Mouse (Mus musculus): Measurements from ENCODE around the gene Kcnq5. TPM values are rescaled to one million over a fixed set of nuclear protein-coding genes. Genes with fewer than 3 reads are reported as not detected.
A peak's percentile ranks its signal among the peaks of the same experiment; 100 is the strongest.

The Kcnq5 gene
- total and polyA plus RNA-seq, 3 experiments = 6.5 to 8.7 (median 8.2) TPM

GRCm38 (mm10) chr1:21805064-21805463 lies 156.7 kb downstream of the Kcnq5 start:
- Histone ChIP-seq H3K27me3 (replicated peaks) (no peaks in the 10 kb centered on the region), H3K27ac (ENCODE audit: insufficient read depth, low read depth) (peak overlapping the region; percentile 55), H3K9ac (ENCODE audit: insufficient read depth, low read depth) (no peak overlapping the region; the same call in 1 of the 2 replicates), H3K4me3 (replicated peaks in 1 of 3; ENCODE audit: low read depth in 2 of 3, low read length in 2 of 3, poor library complexity in 1 of 3) (no peak overlapping the region), H3K4me1 (ENCODE audit: control insufficient read depth in 1 of 2, insufficient read depth in 2 of 2) (peaks cover 3 to 12% of the 10 kb centered on the region in 2 experiments; a peak in 2 of 4 replicates), H3K79me2 (replicated peaks; ENCODE audit: control insufficient read depth, extremely low read depth, insufficient read depth, poor library complexity, severe bottlenecking) (0 out of 2 replicates have a peak, but pooled peaks cover 2% of the 10 kb centered on the region), H3K9me3 (replicated peaks; ENCODE audit: low read length) (no peaks in the 10 kb centered on the region), H3K36me3 (replicated peaks in 1 of 2; ENCODE audit: control insufficient read depth in 1 of 2, insufficient read depth in 1 of 2, low read length in 1 of 2) (no peaks in the 10 kb centered on the region), H3K4me2 (ENCODE audit: insufficient read depth, low read depth, poor library complexity, severe bottlenecking) (peak overlapping the region; percentile 44)
- peak; percentile 49 for DNase-seq (ENCODE audit: extremely low read depth)
- in situ Hi-C loops (cut with MboI; ENCODE audit: low pct_ligation_motif_present, low pct_unique_long_range_greater_than_20kb, low sequenced_read_pairs) (no loop called here), dilution Hi-C loops (cut with MboI; ENCODE audit: extremely low pct_ligation_motif_present, extremely low pct_unique_long_range_greater_than_20kb, low sequenced_read_pairs) (no loop called here)
- TF ChIP-seq RCOR1 (conservative IDR thresholded peaks at IDR 0.05; ENCODE audit: low read depth, low read length) (no peak), TCF12 (IDR thresholded peaks at IDR 0.05; ENCODE audit: low read depth, low read length) (peak; percentile 48), ZC3H11A (IDR thresholded peaks at IDR 0.05; ENCODE audit: low read depth, low read length) (no peak), MYC (IDR thresholded peaks at IDR 0.05; ENCODE audit: low read depth, low read length) (no peak), ZNF384 (IDR thresholded peaks at IDR 0.05; ENCODE audit: low read depth, low read length) (no peak; the same call in 1 of the 2 replicates), JUND (conservative IDR thresholded peaks at IDR 0.05; ENCODE audit: low read depth, low read length) (peak; percentile 44; the same call in 1 of the 2 replicates), CTCF (conservative IDR thresholded peaks at IDR 0.05 in 1 of 2, IDR thresholded peaks at IDR 0.05 in 1 of 2; ENCODE audit: low read depth in 2 of 2, low read length in 2 of 2) (no peak), TBP (conservative IDR thresholded peaks at IDR 0.05; ENCODE audit: low read depth, low read length) (0 out of 2 replicates have a peak, but pooled peaks have one; percentile 11), JUN (IDR thresholded peaks at IDR 0.05; ENCODE audit: insufficient read depth, low read depth, low read length) (peak; percentile 52), MAX (IDR thresholded peaks at IDR 0.05; ENCODE audit: low read length) (no peak), SMC3 (IDR thresholded peaks at IDR 0.05; ENCODE audit: low read depth, low read length) (peak; percentile 11; the same call in 1 of the 2 replicates), ETS1 (conservative IDR thresholded peaks at IDR 0.05; ENCODE audit: low read depth, low read length) (peak; percentile 57; the same call in 1 of the 2 replicates), EP300 (IDR thresholded peaks at IDR 0.05; ENCODE audit: low read length) (peak; percentile 63; the same call in 1 of the 2 replicates), MEF2A (IDR thresholded peaks at IDR 0.05; ENCODE audit: borderline replicate concordance, low read depth, low read length) (peak; percentile 46; the same call in 1 of the 2 replicates), MAFK (IDR thresholded peaks at IDR 0.05; ENCODE audit: insufficient replicate concordance, low read length) (no peak), IRF4 (IDR thresholded peaks at IDR 0.05; ENCODE audit: low read depth, low read length) (peak; percentile 89), BHLHE40 (IDR thresholded peaks at IDR 0.05; ENCODE audit: low read depth, low read length) (peak; percentile 38; the same call in 1 of the 2 replicates)

- dilution Hi-C loops (cut with MboI; ENCODE audit: extremely low pct_ligation_motif_present, extremely low pct_unique_long_range_greater_than_20kb, low sequenced_read_pairs) (no loop called here), in situ Hi-C loops (cut with MboI; ENCODE audit: low pct_ligation_motif_present, low pct_unique_long_range_greater_than_20kb, low sequenced_read_pairs) (no loop called here)
- 0 out of 2 replicates have a peak, but pooled peaks cover 2% of the 10 kb centered on the region for H3K79me2 ChIP-seq (replicated peaks; ENCODE audit: control insufficient read depth, extremely low read depth, insufficient read depth, poor library complexity, severe bottlenecking)
- TF ChIP-seq MEF2A (IDR thresholded peaks at IDR 0.05; ENCODE audit: borderline replicate concordance, low read depth, low read length) = no peak
- TF ChIP-seq JUN (IDR thresholded peaks at IDR 0.05; ENCODE audit: insufficient read depth, low read depth, low read length) = no peak
- no peak for TF ChIP-seq TCF12 (IDR thresholded peaks at IDR 0.05; ENCODE audit: low read depth, low read length)
- no peak for TF ChIP-seq MAFK (IDR thresholded peaks at IDR 0.05; ENCODE audit: insufficient replicate concordance, low read length)
- TF ChIP-seq MYC (IDR thresholded peaks at IDR 0.05; ENCODE audit: low read depth, low read length) = no peak
- TF ChIP-seq ELF1 (IDR thresholded peaks at IDR 0.05; ENCODE audit: low read depth, low read length) = no peak
- TF ChIP-seq CTCF (conservative IDR thresholded peaks at IDR 0.05 in 1 of 2, IDR thresholded peaks at IDR 0.05 in 1 of 2; ENCODE audit: low read depth in 2 of 2, low read length in 2 of 2) = no peak
- no peak for TF ChIP-seq ZNF384 (IDR thresholded peaks at IDR 0.05; ENCODE audit: low read depth, low read length)
- no peak for TF ChIP-seq CHD2 (IDR thresholded peaks at IDR 0.05; ENCODE audit: low read length)
- TF ChIP-seq USF2 (conservative IDR thresholded peaks at IDR 0.05; ENCODE audit: low read depth, low read length) = no peak
- no peak for DNase-seq (ENCODE audit: extremely low read depth)
- no peak overlapping the region for H3K27ac ChIP-seq (ENCODE audit: insufficient read depth, low read depth)
- H3K4me3 ChIP-seq (replicated peaks in 1 of 3; ENCODE audit: low read depth in 2 of 3, low read length in 2 of 3, poor library complexity in 1 of 3) = no peak overlapping the region
- no peaks in the 10 kb centered on the region for H3K27me3 ChIP-seq (replicated peaks)
- no peak overlapping the region for H3K4me2 ChIP-seq (ENCODE audit: insufficient read depth, low read depth, poor library complexity, severe bottlenecking)
- peaks cover 3 to 12% of the 10 kb centered on the region in 2 experiments; a peak in 2 of 4 replicates for H3K4me1 ChIP-seq (ENCODE audit: control insufficient read depth in 1 of 2, insufficient read depth in 2 of 2)
- H3K9me3 ChIP-seq (replicated peaks; ENCODE audit: low read length) = no peaks in the 10 kb centered on the region
- H3K36me3 ChIP-seq (replicated peaks in 1 of 2; ENCODE audit: control insufficient read depth in 1 of 2, insufficient read depth in 1 of 2, low read length in 1 of 2) = no peaks in the 10 kb centered on the region
- no peak overlapping the region for H3K9ac ChIP-seq (ENCODE audit: insufficient read depth, low read depth)
Measured at GRCm38 (mm10) chr1:21804477-21804866, 157.3 kb downstream of the Kcnq5 start.
